Mouse (Mus musculus): ENCODE measurements around the gene Arhgef3.
"Not testable (repeated sequence)": the region's sequence is repeated elsewhere in the genome, so short reads cannot be mapped to it uniquely, and the experiment has no call there.

Gene Arhgef3

DNA sequence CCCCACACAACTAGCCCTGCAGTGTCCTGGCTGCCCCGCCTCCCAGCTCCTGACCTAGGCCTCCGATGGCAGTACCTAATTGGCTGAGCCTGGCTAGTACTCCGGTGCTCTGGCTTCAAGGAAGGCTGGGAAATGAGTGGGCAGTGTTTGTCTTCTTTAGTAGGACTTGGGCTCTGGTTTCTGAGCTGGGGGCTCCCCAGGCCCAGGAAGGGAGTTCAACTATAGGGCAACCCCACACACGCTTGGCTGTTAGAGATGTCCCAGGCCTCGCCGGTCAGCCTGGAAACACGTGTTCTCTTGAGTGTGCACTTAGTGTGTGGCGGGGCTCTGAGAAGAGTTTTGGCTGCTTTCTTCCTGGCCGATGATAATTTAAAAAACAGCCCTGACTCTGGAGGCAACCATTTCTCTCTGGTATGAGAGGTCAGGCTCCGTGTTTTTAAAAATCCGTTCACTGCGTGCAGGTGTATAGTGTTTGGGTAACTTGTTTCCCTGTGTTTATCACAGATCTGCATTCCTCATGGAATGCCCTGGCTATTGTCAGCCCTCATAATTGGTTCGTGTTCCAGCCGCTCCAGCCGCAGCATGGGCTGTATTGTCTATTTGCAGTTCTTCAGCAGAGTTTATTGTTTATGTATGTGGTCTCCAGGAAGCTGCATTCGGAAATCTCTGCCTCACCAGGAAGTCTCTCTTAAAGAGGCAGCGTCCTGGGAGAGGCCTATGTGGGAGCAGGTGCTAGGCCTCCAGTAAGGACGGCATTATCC, 115.7 kb downstream of the Arhgef3 start:
- in situ Hi-C loops (cut with MboI, MseI), result loop anchor here (5.0 kb wide), 2 partner anchors 112 to 177 kb away; no protein-coding TSS in a partner anchor

DNA sequence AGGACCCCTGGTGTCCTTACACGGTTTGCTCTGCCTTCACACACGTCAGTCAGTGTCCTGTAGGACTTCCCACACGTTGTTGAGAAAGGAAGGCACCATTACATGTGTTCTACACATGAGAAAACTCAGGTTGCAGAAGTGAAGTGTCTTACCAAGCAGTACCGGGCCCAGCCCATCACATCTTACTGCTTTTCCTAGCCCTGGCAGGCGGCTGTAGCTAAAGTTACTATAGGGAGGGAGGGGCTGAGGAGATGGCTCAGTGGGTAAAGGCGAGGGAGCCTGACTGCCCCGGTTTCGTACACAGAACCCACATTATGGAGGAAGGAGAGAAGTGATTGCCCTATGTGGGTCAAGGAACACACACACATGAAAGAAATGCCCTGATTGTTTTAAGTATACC, 116.8 kb downstream of the Arhgef3 start:
- in situ Hi-C loops (cut with MboI, MseI), result loop anchor here (5.0 kb wide), 2 partner anchors 111 to 176 kb away; no protein-coding TSS in a partner anchor

DNA sequence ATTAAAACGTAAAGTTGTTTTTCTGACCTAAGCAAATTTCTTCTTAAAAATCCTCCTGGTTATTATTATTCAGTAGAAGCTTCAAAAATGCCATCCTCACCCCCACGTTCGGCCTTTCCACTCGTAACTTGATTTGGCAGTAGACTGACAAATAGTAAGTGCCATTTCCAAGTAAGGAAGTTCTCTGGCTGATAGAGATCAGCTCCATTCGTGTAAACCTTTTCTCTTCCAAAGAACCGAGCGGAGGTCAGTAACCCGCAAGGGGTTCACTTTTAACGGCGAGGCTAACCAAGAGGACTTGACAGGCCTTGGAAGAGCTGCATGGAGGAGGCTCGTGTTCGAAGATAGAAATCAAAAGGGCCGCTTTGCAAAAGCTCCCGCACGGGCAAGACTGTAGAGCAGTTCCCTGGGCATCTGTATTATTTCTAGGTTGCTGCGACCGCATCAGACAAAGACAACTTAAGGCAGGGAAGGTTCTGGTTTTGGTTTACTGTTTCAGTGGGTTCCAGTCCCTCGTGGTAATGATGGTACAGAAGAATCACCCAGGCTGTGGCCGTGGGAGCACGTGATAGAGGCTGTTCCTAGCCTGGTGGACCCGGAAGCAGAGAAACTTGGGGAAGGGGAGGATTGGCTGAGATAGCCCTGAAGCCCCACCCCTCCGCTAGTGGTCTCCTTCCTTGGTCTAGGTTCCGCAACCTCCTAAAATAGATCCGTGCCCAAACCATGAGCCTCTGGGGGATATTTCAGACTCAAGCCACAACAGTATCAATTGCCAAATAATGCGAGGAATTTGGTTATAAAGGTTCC, 117.5 kb downstream of the Arhgef3 start:
- in situ Hi-C loops (cut with MboI, MseI), result loop anchor here (5.0 kb wide), 2 partner anchors 110 to 175 kb away; no protein-coding TSS in a partner anchor

DNA sequence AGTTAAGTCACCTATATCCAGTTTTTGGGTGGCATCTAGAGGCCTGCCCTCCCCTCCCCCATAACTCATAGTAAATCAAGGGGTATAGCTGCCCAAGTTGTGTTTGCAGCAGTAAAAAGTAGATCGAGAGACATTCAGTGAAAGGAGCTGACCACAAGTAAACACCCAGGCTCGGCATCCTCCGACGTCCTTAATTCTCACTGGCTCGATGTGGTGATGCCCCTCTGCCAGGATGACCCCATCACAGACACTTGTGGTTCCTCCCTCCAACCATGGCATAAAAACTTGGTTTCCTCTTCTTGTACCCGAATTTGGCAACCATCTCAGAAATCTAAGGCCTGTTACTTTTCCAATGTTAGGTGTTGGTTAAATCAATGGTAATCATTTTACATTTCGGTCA, 118.4 kb downstream of the Arhgef3 start:
- in situ Hi-C loops (cut with MboI, MseI), result loop anchor here (5.0 kb wide), 2 partner anchors 109 to 174 kb away; no protein-coding TSS in a partner anchor

DNA sequence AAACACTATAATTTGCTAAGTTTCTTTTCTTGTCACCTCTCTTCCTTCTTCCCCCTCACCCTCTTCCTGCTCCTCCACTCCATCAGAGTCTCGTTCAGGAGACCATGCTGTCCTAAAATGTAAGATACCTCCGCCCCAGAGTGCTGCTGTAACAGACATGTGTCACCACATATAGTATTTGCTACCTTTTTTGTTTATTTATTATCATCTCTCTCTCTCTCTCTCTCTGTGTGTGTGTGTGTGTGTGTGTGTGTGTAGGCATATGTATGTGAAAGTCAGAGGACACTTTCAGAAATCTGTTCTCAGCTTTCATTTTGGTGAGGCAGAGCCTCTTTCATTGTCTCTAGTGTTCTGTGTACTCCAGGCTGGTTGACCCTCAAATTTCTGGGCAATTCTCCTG, 119.0 kb downstream of the Arhgef3 start:
- in situ Hi-C loops (cut with MboI, MseI), result loop anchor here (5.0 kb wide), 2 partner anchors 109 to 174 kb away; no protein-coding TSS in a partner anchor

DNA sequence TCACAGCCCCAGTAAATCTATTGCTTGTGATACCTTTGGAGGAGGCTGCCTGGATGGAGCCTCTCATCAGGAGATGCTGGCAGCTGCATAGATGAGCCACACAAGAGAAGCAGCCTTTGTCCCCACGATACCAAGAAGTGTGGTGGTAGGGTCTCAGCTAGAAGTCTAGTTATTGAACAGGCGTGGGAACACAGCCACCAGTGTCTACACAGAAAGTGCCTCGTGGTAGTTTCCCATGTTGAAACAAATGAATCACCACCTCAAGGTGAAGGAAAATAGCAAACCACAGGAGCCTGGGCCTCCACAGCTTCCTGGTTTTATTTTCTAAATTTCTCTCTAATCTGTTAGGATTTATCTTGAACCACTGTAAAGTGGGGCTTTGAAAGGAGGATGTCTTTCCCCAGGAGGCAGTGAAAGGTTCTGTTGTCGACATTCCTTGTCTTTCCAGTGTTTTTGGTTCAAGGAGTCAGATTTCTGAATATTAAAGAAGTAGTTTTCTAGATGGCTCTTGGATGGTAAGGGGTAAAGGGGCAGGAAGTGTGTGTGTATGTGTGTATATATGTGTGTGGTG, 119.7 kb downstream of the Arhgef3 start:
- in situ Hi-C loops (cut with MboI, MseI), result loop anchor here (5.0 kb wide), 2 partner anchors 108 to 173 kb away; no protein-coding TSS in a partner anchor

DNA sequence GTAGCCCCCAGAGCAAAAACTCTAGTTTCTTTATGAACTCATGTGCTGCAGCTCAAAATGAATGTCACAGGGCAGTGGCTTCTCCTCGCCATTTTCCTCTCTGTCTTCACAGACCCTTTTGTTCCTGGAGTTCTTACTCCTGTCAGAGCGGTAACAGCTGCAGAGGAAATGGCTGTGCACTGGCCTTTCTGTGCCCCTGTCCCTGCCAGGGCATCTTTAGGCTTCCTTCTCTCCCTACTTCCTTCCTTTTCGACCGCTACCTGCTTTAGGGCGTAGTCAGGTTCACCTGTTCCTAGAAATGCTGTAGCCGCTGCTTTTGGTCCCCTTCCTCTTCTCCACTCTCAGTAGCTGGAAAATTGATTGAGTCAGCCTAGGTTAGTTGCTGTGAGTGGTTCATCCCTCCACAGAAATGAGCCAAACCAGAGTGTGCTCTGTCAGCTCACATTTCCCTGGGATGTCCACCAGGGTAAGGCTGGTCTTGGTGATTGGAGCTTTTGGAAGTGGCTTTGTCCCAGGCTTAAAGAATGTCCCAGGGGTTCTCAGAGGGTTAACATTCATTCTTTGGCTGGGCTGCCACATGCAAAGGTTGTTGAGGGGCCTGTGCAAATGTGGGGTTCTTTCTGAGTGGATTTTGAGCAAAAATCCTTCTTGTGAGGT, 121.3 kb downstream of the Arhgef3 start:
- in situ Hi-C loops (cut with MboI, MseI), result no loop called here

DNA sequence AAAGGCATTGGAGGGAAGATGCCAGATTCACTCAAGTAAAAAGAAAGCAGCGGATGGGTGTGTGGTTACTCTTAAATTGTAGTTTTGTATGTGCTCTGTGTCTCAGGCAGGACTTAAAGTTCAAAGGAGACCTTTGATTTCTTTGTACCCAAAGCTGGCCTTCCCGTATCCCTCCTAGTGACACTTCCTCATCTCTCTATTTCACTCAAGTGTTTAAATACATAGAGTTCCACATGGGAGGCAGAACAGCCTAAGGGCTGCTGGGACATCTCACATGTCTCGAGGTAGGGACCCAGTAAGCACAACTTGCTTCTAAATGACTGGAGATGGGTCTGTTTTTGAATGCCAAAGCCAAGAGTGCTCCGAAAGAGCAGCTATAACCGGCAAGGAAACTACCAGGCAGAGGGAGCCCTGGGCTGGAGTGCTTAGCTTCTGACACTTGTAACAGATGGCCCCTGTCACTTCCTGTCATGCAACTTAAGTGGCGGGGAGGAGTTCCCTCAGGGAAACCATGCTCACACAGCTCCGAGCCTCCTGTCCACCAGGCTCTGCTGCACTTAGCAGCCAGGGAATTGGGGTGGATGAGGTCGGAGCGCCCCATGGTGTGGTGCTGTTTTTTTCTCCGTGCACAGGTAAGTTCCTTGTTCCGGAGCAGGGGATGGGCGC, 123.0 kb downstream of the Arhgef3 start:
- in situ Hi-C loops (cut with MboI, MseI), result no loop called here

DNA sequence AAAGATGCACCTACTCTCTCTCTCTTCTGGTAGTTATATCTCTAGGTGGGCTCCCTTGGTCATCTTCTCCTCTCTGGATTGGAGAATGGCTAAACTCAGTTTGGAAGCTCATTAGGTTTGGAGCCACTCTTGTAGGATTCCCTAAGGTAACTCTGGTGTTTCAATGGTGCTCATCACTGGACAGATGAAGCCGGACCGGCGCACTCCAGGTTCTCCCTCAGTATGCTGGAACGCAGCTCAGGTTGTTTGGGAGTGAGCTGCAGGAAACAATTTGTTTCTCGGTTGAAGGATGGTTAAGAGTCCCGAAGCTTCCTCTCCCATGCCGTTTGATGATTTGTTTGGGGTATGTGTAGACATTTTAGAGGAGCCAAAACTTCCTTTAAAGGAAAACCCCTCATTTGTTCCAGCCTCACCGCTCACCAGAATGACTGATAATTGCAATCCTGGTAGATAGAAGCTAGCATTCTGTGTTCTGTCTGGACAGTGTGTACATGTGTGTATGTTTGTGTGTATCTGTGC, 124.0 kb downstream of the Arhgef3 start:
- in situ Hi-C loops (cut with MboI, MseI), result no loop called here

DNA sequence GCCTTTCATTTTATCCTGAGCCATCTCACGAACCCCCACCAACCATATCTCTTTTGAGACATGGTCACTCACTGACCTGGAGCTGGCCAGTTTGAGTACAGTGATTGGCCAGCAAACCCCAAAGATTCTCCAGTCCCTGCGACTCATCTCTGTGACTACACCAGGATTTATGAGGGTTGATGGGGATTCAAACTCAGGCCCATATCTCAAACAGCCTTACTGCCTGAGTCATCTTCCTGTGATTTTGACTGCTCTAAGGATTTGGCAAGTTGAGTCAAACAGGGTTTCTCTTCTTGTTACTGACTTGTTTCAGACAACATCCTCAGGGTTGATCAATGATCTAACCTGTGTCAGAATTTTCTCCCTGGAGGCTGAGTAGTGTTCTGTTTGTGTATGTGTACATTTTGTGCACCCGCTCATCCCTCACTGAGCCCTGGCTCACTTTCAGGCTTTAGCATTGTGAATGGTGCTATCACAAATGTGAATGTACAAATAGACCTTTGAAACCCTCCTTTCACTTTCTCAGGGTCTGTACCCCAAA, 124.9 kb downstream of the Arhgef3 start:
- in situ Hi-C loops (cut with MboI, MseI), result no loop called here

DNA sequence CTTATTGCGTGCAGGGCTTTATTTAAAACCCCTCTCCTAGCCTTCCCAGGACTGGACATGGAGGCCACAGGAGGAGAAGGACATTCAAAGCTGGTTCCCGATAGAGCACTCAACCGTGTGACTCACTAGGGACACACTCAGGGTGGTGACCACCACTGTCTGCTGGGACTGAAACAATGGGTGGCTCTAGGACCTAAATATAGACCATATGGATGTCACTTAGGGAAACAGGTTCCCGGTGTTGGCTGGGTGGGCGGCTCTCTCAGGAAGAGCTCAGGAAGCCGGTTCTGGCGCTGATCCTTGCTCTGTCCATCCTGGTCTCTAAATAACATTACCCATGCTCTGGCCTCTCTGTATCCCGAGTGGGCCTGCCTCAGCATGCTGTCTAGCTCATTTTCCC, 127.6 kb downstream of the Arhgef3 start:
- in situ Hi-C loops (cut with MboI, MseI), result no loop called here

DNA sequence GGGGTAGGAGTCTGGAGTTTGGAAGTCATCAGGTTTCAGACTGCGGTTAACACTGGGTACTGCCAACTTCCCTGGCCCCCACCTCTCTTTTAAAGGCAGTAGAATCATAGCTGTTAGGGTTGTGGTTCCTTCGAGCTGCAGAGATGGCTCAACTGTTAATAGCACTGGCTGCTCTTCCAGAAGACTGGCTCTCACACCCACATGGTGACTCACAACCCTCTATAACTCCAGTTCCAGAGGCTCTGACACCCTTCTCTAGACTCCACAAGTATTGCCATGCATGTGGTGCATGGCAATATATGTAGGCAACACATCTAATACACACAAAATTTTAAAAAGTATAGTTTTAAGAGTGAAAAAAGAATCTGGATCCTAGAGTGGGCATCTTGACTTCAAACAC, 128.1 kb downstream of the Arhgef3 start:
- in situ Hi-C loops (cut with MboI, MseI), result no loop called here

DNA sequence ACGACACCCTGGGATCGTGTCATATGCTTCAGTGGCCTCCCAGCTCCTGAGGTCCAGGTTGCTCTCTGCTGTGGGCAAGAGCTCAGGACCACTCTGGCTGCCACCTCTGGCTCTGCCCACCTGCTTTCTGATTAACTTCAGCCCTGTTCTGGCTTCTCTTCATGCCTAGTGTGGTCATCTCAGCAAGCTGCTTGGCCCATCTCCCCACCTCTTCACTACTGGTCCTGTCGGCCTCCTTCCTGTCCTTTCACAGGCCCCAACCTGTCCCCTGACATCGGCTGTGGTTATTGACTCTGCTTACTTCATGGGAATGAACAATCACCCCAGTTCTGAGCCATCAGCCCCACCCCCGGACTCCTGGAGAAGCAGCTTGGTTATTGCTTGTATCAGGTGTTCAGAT, 128.9 kb downstream of the Arhgef3 start:
- in situ Hi-C loops (cut with MboI, MseI), result no loop called here

DNA sequence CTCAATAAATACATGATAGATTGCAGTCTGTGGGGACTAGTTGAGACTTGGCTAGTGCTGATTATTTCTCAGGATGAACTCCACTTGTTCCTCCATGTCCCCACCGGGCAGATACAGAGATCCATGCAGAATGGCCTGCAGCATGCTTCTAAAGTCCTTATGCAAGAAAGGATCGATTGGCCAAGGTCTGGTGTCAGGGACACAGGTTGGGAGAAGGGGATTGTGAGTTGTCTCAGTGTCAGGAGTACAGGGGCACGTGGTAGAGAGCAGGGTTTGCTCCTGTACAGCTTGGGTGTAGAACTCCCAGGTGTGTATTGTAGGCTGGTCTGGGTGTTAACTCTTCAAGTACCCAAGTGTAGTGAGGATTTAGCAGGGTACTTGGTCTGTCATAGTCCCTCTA, 130.2 kb downstream of the Arhgef3 start:
- in situ Hi-C loops (cut with MboI, MseI), result no loop called here

DNA sequence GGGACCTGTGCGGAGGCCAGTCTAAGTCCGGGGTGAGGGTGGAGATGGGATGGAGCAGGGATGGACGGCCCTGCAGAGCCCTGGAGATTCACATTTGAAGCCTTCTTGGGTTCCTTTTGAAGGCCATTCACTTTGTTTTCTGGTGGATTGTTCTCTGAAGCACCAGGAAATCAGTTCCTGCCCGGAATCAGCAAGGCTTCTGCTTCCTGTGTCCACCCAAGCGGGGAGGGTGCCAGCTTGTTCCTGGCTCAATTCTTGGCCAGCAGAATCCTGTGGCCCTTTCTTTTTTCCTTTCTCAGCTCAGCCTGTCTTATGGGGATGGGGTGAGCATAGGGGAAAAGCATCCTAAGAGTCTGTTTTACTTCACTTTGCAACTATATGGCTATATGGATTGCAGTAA, 131.7 kb downstream of the Arhgef3 start:
- in situ Hi-C loops (cut with MboI, MseI), result no loop called here

DNA sequence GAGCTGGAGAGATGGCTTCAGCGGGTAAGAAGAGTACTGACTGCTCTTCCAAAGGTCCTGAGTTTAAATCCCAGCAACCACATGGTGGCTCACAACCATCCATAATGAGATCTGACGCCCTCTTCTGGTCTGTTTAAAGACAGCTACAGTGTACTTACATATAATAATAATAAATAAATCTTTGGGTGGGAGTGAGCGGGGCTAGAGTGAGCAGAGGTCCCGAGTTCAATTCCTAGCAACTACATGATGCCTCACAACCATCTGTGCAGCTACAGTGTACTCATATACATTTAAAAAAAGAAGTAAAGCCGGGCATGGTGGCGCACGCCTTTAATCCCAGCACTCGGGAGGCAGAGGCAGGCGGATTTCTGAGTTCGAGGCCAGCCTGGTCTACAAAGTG, 132.2 kb downstream of the Arhgef3 start:
- in situ Hi-C loops (cut with MboI, MseI), result not testable (repeated sequence)

DNA sequence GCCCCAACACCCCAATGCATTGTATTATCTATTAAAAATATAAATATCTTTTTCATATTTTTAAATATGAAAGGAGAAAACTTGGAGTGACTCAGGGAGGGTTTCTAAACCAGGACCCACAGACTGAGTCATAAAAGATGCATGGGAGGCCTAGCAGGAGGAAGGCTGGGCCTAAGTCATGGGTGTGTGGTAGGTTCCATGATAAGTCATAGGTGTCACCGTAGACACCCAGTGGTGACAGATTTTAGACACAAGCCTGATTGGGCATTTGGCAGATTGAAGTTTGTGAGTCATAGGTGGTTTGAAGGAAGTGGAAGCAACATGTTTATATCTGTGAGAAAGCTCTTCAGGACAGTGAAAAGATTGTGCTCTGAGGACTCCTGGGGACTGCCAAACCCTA, 134.4 kb downstream of the Arhgef3 start:
- in situ Hi-C loops (cut with MboI, MseI), result no loop called here

DNA sequence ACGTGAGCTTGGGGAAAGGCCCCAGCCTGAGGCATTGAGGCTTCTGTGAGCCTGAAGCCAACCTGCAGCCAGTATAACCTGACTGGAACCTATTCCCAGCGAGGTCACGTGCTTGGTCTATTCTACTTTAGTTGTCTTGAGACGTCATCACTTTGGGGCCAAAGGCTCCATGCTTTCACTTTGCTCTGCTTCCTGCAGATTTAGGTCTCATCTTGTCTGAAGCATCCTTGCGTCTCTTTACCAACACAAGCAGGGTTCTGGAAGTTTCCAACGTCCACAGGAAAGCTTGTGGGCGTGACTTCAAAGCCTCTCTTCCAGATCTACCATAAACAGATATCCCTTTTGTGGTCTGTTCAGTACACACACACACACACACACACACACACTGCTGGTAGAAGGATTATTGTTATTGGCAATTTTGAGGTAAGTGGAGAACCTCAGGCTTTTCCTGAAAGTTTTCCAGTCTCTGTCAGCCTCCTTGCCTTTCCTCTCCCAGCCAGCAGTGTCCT, 135.6 kb downstream of the Arhgef3 start:
- in situ Hi-C loops (cut with MboI, MseI), result no loop called here

DNA sequence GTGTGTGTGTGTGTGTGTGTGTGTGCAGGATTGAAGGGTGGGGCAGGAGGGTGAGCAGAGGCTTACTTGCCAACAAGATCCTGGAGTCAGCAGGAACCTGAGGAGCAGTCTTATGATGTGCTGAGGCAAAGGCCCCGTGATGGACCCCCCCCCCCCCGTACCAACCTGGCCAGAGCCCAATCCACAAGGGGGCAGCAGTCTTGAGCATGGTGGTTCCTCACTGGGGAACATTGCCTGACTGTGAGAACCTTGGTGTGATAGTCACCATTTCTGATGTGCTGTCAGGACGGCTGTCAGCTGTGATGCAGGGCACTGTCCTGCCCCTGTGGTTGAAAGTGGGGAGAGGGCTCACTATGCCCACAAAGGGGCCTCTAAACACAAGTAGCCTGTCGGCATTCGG, 138.7 kb downstream of the Arhgef3 start:
- in situ Hi-C loops (cut with MboI, MseI), result no loop called here

DNA sequence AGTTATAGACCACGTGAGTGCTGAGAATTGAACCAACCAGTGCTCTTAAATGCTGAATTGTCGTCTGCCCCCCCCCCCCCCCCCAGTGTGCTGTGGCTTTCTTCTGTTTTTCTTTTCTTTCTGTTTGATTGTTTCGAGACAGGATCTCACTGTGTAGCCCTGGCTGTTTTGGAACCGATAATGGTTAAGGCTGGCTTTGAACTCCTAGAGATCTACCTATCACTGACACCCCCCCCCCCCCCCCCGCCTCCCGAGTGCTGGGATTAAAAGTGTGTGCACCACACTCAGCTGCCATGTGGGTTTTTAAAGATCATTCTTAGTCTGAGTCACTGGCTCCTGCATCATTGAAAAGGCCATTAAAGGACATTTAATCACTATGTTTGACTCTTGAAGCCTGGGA, 147.7 kb downstream of the Arhgef3 start:
- in situ Hi-C loops (cut with MboI, MseI), result no loop called here
